Mouse (Mus musculus): Measurements from ENCODE around the gene Hsp90ab1.

Gene Hsp90ab1

DNA sequence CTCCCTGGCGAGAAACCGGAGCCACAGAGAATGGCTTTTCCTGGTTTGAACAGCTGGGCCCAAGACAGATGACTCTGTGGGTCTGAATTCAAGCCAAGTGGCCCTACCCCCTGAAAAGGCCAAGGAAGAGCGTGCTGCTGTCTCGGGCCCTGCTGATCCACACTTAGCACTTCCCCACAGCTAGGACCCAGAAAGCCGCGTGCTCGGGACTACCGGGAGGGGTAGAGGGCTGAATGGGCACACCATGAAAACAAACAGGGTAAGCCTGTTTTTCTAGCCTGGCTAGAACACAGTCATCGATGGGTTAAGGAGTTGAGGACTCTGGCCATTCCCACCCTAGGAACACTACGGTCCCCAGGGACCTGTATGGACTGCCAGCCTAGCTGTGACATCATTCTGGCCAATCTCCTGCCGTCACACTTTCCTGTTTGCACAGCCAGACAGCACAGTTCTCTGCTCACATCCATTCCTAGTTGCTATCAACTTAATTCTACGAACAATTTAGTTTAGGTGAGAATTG lies 7.9 kb upstream of the Hsp90ab1 start:
- DNase-seq (ENCODE audit: low spot score in 2 of 2): no peak

GRCm38 (mm10) chr17:45579554-45579953 lies 6.5 kb upstream of the Hsp90ab1 start:
- DNase-seq (ENCODE audit: low spot score in 2 of 2): no peak

DNA sequence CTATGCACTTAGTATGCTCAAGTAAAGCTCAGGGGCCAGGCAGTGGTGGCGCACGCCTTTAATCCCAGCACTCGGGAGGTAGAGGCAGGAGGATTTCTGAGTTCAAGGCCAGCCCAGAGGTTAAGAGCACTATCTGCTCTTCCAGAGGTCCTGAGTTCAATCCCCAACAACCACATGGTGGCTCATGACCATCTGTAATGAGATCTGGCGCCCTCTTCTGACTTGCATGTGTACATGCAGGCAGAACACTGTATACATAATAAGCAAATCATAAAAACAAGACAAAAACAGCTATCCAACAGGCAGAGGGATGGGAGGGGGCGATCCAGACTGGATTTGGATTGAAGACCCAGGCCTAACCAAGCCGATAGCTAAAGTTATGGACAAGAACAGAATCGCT lies 5.8 kb upstream of the Hsp90ab1 start:
- DNase-seq (ENCODE audit: low spot score in 2 of 2): no peak

- DNase-seq (ENCODE audit: low spot score in 2 of 2): no peak
Measured at GRCm38 (mm10) chr17:45578242-45578641, 5.2 kb upstream of the Hsp90ab1 start.

GRCm38 (mm10) chr17:45575123-45575897 lies 2.2 kb upstream of the Hsp90ab1 start:
- no peak for DNase-seq (ENCODE audit: low spot score in 2 of 2)

- peak; percentile 82 to 83 for DNase-seq (ENCODE audit: low spot score in 2 of 2)
Measured at GRCm38 (mm10) chr17:45574129-45574761, 1.2 kb upstream of the Hsp90ab1 start.

DNA sequence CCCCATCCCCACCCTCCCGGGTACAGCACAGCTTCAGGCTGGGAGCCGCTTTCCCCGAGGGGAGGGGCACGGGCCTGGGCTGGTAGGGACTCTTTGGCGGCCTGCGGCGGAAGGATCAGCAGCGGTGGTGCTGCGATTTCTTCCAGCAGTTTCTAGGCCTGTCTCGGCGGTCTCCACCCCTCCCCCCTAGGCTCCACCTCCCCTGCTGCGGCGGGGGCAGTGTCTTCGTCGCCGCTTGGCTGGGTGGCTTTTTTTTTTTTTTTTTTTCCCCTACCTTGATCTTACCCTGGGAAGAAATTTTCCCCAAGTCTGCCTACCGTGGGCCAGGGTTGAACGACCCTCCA lies 681 bp upstream of the Hsp90ab1 start:
- peak; percentile 92 to 96 for DNase-seq (ENCODE audit: low spot score in 2 of 2)

- DNase-seq (ENCODE audit: low spot score in 2 of 2): peak; percentile 64 to 77
Measured at GRCm38 (mm10) chr17:45572103-45573086, 676 bp downstream of the Hsp90ab1 start.

GRCm38 (mm10) chr17:45569999-45570398 lies 3.1 kb downstream of the Hsp90ab1 start:
- no peak for DNase-seq (ENCODE audit: low spot score in 2 of 2)

DNA sequence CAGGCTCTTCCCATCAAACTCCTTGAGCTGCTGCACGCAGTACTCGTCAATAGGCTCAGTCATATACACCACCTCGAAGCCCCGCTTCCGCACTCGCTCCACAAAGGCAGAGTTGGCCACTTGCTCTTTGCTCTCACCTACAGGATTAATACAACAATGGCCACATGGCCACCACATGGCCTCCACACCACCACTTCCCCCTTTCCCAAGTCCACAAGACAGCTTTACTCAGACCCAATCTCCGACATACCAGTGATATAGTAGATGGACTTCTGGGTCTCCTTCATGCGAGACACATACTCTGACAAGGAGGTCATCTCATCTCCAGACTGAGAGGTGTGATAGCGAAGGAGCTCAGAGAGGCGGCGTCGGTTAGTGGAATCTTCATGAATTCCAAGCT lies 4.1 kb downstream of the Hsp90ab1 start:
- no peak for DNase-seq (ENCODE audit: low spot score in 2 of 2)

- no peak for DNase-seq (ENCODE audit: low spot score in 2 of 2)
Measured at GRCm38 (mm10) chr17:45567162-45567601, 5.9 kb downstream of the Hsp90ab1 start.

DNA sequence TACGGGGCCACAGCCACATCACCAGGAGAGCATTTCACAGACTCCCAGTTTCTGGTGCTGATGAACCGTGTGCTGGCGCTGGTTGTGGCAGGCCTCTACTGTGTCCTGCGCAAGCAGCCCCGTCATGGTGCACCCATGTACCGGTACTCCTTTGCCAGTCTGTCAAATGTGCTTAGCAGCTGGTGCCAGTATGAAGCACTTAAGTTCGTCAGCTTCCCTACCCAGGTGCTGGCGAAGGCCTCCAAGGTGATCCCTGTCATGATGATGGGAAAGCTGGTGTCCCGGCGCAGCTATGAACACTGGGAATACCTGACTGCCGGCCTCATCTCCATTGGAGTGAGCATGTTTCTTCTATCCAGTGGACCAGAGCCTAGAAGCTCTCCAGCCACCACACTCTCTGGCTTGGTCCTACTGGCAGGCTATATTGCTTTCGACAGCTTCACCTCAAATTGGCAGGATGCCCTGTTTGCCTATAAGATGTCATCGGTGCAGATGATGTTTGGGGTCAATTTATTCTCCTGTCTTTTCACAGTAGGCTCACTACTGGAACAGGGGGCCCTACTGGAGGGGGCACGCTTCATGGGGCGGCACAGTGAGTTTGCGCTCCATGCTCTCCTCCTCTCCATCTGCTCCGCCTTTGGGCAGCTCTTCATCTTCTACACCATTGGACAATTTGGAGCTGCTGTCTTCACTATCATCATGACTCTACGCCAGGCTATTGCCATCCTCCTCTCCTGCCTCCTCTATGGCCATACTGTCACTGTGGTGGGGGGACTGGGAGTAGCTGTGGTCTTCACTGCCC lies 6.5 kb downstream of the Hsp90ab1 start:
- DNase-seq (ENCODE audit: low spot score in 2 of 2): no peak

GRCm38 (mm10) chr17:45566031-45566359 lies 7.1 kb downstream of the Hsp90ab1 start:
- no peak for DNase-seq (ENCODE audit: low spot score in 2 of 2)

DNA sequence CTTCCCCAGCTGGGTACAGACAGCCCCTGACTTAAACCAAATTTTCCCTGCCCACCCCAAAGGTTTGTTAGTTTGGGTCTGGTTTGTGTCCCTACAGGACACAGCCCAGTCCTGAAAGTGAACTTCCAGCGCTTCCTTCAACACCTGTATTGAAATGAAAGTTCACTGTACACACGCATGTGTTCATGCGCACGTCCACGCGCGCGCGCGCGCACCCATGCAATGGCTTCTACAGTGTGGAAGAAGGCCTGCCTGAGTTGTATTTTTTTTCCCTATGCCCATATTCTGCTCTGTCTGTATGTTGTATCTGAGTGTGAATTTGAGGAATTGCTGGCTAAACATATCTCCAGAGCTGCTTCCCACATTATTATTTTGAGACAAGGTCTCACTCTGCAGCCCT lies 8.0 kb downstream of the Hsp90ab1 start:
- no peak for DNase-seq (ENCODE audit: low spot score in 2 of 2)

GRCm38 (mm10) chr17:45564531-45565084 lies 8.5 kb downstream of the Hsp90ab1 start:
- no peak for DNase-seq (ENCODE audit: low spot score in 2 of 2)

- peak; percentile 82 to 86 for DNase-seq (ENCODE audit: low spot score in 2 of 2)
Measured at GRCm38 (mm10) chr17:45563655-45564530, 9.2 kb downstream of the Hsp90ab1 start, which contains the start of gene Slc35b2. Gene Slc35b2, plus strand, starts transcription at chr17:45563874.

- no peak for DNase-seq (ENCODE audit: low spot score in 2 of 2)
Measured at GRCm38 (mm10) chr17:45563216-45563615, 9.9 kb downstream of the Hsp90ab1 start.

- no peak for DNase-seq (ENCODE audit: low spot score in 2 of 2)
Measured at GRCm38 (mm10) chr17:45559732-45560525, 13.1 kb downstream of the Hsp90ab1 start.

Data from right cerebral cortex, postnatal 36 days (tissue).